Mouse (Mus musculus) left cerebral cortex, adult 9 months (tissue): Measurements from ENCODE around the gene Mad2l2.

Source experiments
- DNase-seq, 2 experiments: peaks; one replicate each; pipeline ENCODE4 v3.0.0; 2022; ENCODE audit warnings: low spot score in 2 of 2

The Mad2l2 gene

GRCm38 (mm10) chr4:148130133-148130532 lies at the start of gene Mad2l2:
Gene Mad2l2, plus strand, starts transcription at chr4:148130384.
- DNase-seq = no peak

GRCm38 (mm10) chr4:148080597-148080973 lies 49.6 kb upstream of the Mad2l2 start:
- DNase-seq = no peak

- no peak for DNase-seq
These were observed 49.0 kb upstream of the Mad2l2 start for GRCm38 (mm10) chr4:148081201-148081600.

- peak in 1 of 2 experiments; percentile 39 for DNase-seq
These were observed 47.7 kb upstream of the Mad2l2 start for GRCm38 (mm10) chr4:148082257-148083044.

GRCm38 (mm10) chr4:148083176-148083899 lies 46.8 kb upstream of the Mad2l2 start:
- no peak for DNase-seq

- DNase-seq = no peak
These were observed 45.9 kb upstream of the Mad2l2 start for GRCm38 (mm10) chr4:148084261-148084714.

GRCm38 (mm10) chr4:148085131-148085906 lies 44.9 kb upstream of the Mad2l2 start:
- DNase-seq = no peak

GRCm38 (mm10) chr4:148085907-148086305 lies 44.3 kb upstream of the Mad2l2 start:
- no peak for DNase-seq

GRCm38 (mm10) chr4:148087091-148087906 lies 42.9 kb upstream of the Mad2l2 start:
- no peak for DNase-seq

GRCm38 (mm10) chr4:148087907-148088527 lies 42.2 kb upstream of the Mad2l2 start, which contains the start of gene Agtrap:
Gene Agtrap, minus strand, starts transcription at chr4:148088031.
- peak; percentile 81 to 94 for DNase-seq

GRCm38 (mm10) chr4:148089166-148089565 lies 41.0 kb upstream of the Mad2l2 start:
- no peak for DNase-seq

- DNase-seq = no peak
These were observed 39.0 kb upstream of the Mad2l2 start for GRCm38 (mm10) chr4:148091181-148091580.

- no peak for DNase-seq
These were observed 37.5 kb upstream of the Mad2l2 start for GRCm38 (mm10) chr4:148092551-148093271.

GRCm38 (mm10) chr4:148094161-148094560 lies 36.0 kb upstream of the Mad2l2 start:
- no peak for DNase-seq

GRCm38 (mm10) chr4:148095081-148095480 lies 35.1 kb upstream of the Mad2l2 start:
- DNase-seq = no peak

- no peak for DNase-seq
These were observed 32.2 kb upstream of the Mad2l2 start for GRCm38 (mm10) chr4:148097936-148098335.

GRCm38 (mm10) chr4:148098666-148099065 lies 31.5 kb upstream of the Mad2l2 start:
- DNase-seq = no peak

GRCm38 (mm10) chr4:148101801-148102527 lies 28.2 kb upstream of the Mad2l2 start:
- DNase-seq = peak in 1 of 2 experiments; percentile 71

- no peak for DNase-seq
These were observed 26.0 kb upstream of the Mad2l2 start for GRCm38 (mm10) chr4:148104146-148104545.
